Mouse (Mus musculus) heart, embryonic 16.5 days (tissue): Measurements from ENCODE around the gene Bend3. TPM values are rescaled to one million over a fixed set of nuclear protein-coding genes. Genes with fewer than 3 reads are reported as not detected.
"Not testable (repeated sequence)": the region's sequence is repeated elsewhere in the genome, so short reads cannot be mapped to it uniquely, and the experiment has no call there.

Experiments
- ATAC-seq: fragments of 200-750 bp; cut with Nextera tagmentation; replicated peaks from 2 replicates; pipeline ENCODE4 v1.8.0; 2017; ENCODE audit warnings: moderate number of reproducible peaks; ENCODE audit not compliant: insufficient read depth, low FRiP score; ENCODE audit errors: extremely low read depth
- H3K27ac ChIP-seq: fragments of 300-500 bp; sonication (generic); 2 replicates; pipeline ENCODE4 v1.5.1; 2014; ENCODE audit warnings: mild to moderate bottlenecking, low read length, control low read depth, moderate library complexity
- H3K27me3 ChIP-seq: fragments of 300-500 bp; sonication (generic); 2 replicates; pipeline ENCODE4 v1.6.1; 2014; ENCODE audit warnings: low read length, mixed read lengths; ENCODE audit not compliant: control insufficient read depth, insufficient read depth
- H3K36me3 ChIP-seq: fragments of 300-500 bp; sonication (generic); 2 replicates; pipeline ENCODE4 v1.6.1; 2014; ENCODE audit not compliant: control insufficient read depth, insufficient read depth
- H3K4me1 ChIP-seq: fragments of 300-500 bp; sonication (generic); 2 replicates; pipeline ENCODE4 v1.6.1; 2014; ENCODE audit warnings: low read length, mixed read lengths; ENCODE audit not compliant: control insufficient read depth, insufficient read depth
- H3K4me2 ChIP-seq: fragments of 300-500 bp; sonication (generic); 2 replicates; pipeline ENCODE4 v1.6.1; 2014; ENCODE audit warnings: low read depth, mild to moderate bottlenecking, control low read depth, low read length
- H3K4me3 ChIP-seq: fragments of 300-500 bp; sonication (generic); 2 replicates; pipeline ENCODE4 v1.5.1; 2014; ENCODE audit warnings: mild to moderate bottlenecking, control low read depth, low read length
- H3K9ac ChIP-seq: fragments of 300-500 bp; sonication (generic); 2 replicates; pipeline ENCODE4 v1.6.1; 2014; ENCODE audit warnings: low read length, control low read depth
- H3K9me3 ChIP-seq: fragments of 300-500 bp; sonication (generic); replicated peaks from 2 replicates; pipeline ENCODE4 v1.6.1; 2016; ENCODE audit warnings: low read length; ENCODE audit not compliant: control insufficient read depth
- WGBS: fragments of 180-500 bp; shearing (Covaris S2); extraction: QIAGEN DNeasy Blood & Tissue Kit; methylation state at CpG from one replicate; pipeline ENCODE4 v1.1.7; 2014; 5-methylcytosine and 5-hydroxymethylcytosine counted together
- polyA plus RNA-seq: library from polyadenylated mRNA; unstranded; fragments of >200 nt; fragmentation: Nextera tagmentation; extraction: Ambion mirVana; gene quantifications from 2 replicates; pipeline ENCODE4 v1.2.1, GENCODE M21; 2015

Bend3 gene
- polyA plus RNA-seq, 1 experiment from 2014 or later: 2.3 TPM

- no peak for ATAC-seq
- H3K36me3 ChIP-seq: peaks cover 28% of the 10 kb centered on the region
- WGBS: 66% methylated on average over 4 of the region's 4 CpGs
These were observed 28.4 kb downstream of the Bend3 start for GRCm38 (mm10) chr10:43507051-43507450.

GRCm38 (mm10) chr10:43509228-43509627 lies 30.6 kb downstream of the Bend3 start:
- Histone ChIP-seq H3K36me3 (peaks cover 33% of the 10 kb centered on the region), H3K4me1 (no peaks in the 10 kb centered on the region), H3K9me3 (no peaks in the 10 kb centered on the region), H3K27me3 (no peaks in the 10 kb centered on the region), H3K9ac (no peak overlapping the region), H3K27ac (no peak overlapping the region), H3K4me3 (no peak overlapping the region), H3K4me2 (no peak overlapping the region)
- ATAC-seq: no peak
- WGBS: 85% methylated on average over 7 of the region's 7 CpGs

More at GRCm38 (mm10) chr10:43507051-43507450, 28.4 kb downstream of the Bend3 start:
- H3K27me3 ChIP-seq: no peaks in the 10 kb centered on the region
- no peaks in the 10 kb centered on the region for H3K9me3 ChIP-seq
- H3K4me3 ChIP-seq: no peak overlapping the region
- no peak overlapping the region for H3K4me2 ChIP-seq
- no peak overlapping the region for H3K9ac ChIP-seq
- H3K27ac ChIP-seq: no peak overlapping the region
- no peaks in the 10 kb centered on the region for H3K4me1 ChIP-seq

GRCm38 (mm10) chr10:43512976-43513375 lies 34.3 kb downstream of the Bend3 start:
- Histone ChIP-seq H3K4me3 (no peak overlapping the region), H3K4me2 (no peak overlapping the region), H3K4me1 (peaks cover 7% of the 10 kb centered on the region), H3K27me3 (no peaks in the 10 kb centered on the region), H3K27ac (no peak overlapping the region), H3K9me3 (no peaks in the 10 kb centered on the region), H3K36me3 (peaks cover 28% of the 10 kb centered on the region), H3K9ac (no peak overlapping the region)
- no peak for ATAC-seq
- WGBS: 92% methylated on average over 10 of the region's 10 CpGs

GRCm38 (mm10) chr10:43516992-43517660 lies 38.5 kb downstream of the Bend3 start:
- Histone ChIP-seq H3K4me3 (no peak overlapping the region), H3K27me3 (no peaks in the 10 kb centered on the region), H3K9me3 (no peaks in the 10 kb centered on the region), H3K27ac (no peak overlapping the region), H3K4me1 (peaks cover 9% of the 10 kb centered on the region), H3K9ac (no peak overlapping the region), H3K36me3 (0 out of 2 replicates have a peak, but pooled peaks cover 4% of the 10 kb centered on the region), H3K4me2 (no peak overlapping the region)
- 66% methylated on average over 6 of the region's 6 CpGs for WGBS
- no peak for ATAC-seq

GRCm38 (mm10) chr10:43517836-43518235 lies 39.2 kb downstream of the Bend3 start:
- 43% methylated on average over 4 of the region's 4 CpGs for WGBS

GRCm38 (mm10) chr10:43518368-43518767 lies 39.7 kb downstream of the Bend3 start:
- H3K9me3 ChIP-seq: no peaks in the 10 kb centered on the region
- peaks cover 9% of the 10 kb centered on the region for H3K4me1 ChIP-seq
- no peak overlapping the region for H3K4me3 ChIP-seq
- H3K27me3 ChIP-seq: no peaks in the 10 kb centered on the region
- no peak for ATAC-seq
- 63% methylated on average over 12 of the region's 13 CpGs for WGBS
- no peak overlapping the region for H3K27ac ChIP-seq
- H3K36me3 ChIP-seq: no peaks in the 10 kb centered on the region
- H3K4me2 ChIP-seq: no peak overlapping the region
- no peak overlapping the region for H3K9ac ChIP-seq

More at GRCm38 (mm10) chr10:43517836-43518235, 39.2 kb downstream of the Bend3 start:
- Histone ChIP-seq H3K4me3 (no peak overlapping the region), H3K4me1 (peaks cover 9% of the 10 kb centered on the region), H3K9me3 (no peaks in the 10 kb centered on the region), H3K9ac (no peak overlapping the region), H3K36me3 (0 out of 2 replicates have a peak, but pooled peaks cover 2% of the 10 kb centered on the region), H3K27me3 (no peaks in the 10 kb centered on the region), H3K4me2 (no peak overlapping the region), H3K27ac (peak overlapping the region; percentile 2; the same call in 1 of the 2 replicates)
- peak; percentile 52; the same call in 1 of the 2 replicates for ATAC-seq

GRCm38 (mm10) chr10:43519977-43520376 lies 41.3 kb downstream of the Bend3 start:
- Histone ChIP-seq H3K27me3 (no peaks in the 10 kb centered on the region), H3K36me3 (peaks cover 5% of the 10 kb centered on the region), H3K4me3 (no peak overlapping the region), H3K27ac (no peak overlapping the region), H3K9ac (no peak overlapping the region), H3K4me2 (no peak overlapping the region), H3K4me1 (peaks cover 9% of the 10 kb centered on the region), H3K9me3 (no peaks in the 10 kb centered on the region)
- 92% methylated on average over 2 of the region's 2 CpGs for WGBS
- no peak for ATAC-seq

- not testable (repeated sequence) for H3K27me3 ChIP-seq, H3K9me3 ChIP-seq, H3K4me2 ChIP-seq, H3K9ac ChIP-seq, H3K4me1 ChIP-seq, ATAC-seq, H3K4me3 ChIP-seq, H3K27ac ChIP-seq
- WGBS: 93% methylated on average over 10 of the region's 10 CpGs
- H3K36me3 ChIP-seq: peaks cover 30% of the 10 kb centered on the region
These were observed 45.3 kb downstream of the Bend3 start, which contains the start of gene Gm9803 for GRCm38 (mm10) chr10:43523931-43524330. Gm9803 (plus strand) TSS chr10:43524084.
